Mouse (Mus musculus): ENCODE results near the gene Tbcd.
"Not testable (repeated sequence)": the region's sequence is repeated elsewhere in the genome, so short reads cannot be mapped to it uniquely, and the experiment has no call there.

The Tbcd gene

DNA sequence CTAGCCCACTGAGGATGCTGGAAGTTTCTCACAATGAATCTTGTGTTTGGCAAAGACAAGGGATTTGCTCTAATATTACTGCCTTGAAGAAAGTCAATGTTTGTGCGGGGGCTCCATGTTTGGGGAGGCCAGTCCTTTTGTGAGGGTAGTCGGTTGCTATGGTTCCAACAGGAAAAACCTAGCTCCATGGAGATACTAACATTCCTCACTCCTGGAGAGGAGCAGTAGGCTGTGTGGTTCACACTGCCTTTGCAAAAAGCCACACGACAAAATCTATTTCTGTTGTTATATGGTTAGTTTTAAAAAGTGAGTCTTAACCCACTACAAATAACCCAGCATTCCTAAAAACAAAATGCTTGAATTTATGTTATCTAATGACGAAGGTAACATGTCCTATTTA lies 201.9 kb downstream of the Tbcd start:
- ATAC-seq (ENCODE audit: low TSS enrichment), result peak; percentile 60

DNA sequence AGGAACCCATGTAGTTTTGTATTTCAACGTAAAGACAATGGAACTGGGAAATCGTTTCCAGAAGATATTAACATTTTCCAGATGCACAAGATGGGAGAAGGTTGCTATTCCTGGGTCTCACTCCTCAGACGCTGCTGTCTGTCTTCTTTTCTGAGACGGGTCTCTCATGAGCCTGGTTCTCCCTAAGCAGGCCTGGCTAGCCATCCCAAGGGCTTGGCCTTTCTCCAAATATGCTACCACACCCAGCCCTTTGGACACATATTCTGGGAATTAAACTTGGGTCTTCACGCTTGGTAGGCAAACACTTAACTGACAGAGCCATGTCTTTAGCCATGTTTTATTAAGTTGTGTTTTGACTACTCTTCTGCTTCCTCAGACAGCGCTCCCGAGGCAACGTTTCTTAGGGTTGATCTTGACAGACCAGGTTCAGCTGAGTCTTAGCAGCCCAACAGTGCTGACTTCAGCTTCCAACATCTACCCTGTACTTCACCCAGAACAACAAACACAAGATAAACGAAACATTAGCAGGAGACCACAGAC lies 202.7 kb downstream of the Tbcd start:
- ATAC-seq (ENCODE audit: low TSS enrichment), result no peak

DNA sequence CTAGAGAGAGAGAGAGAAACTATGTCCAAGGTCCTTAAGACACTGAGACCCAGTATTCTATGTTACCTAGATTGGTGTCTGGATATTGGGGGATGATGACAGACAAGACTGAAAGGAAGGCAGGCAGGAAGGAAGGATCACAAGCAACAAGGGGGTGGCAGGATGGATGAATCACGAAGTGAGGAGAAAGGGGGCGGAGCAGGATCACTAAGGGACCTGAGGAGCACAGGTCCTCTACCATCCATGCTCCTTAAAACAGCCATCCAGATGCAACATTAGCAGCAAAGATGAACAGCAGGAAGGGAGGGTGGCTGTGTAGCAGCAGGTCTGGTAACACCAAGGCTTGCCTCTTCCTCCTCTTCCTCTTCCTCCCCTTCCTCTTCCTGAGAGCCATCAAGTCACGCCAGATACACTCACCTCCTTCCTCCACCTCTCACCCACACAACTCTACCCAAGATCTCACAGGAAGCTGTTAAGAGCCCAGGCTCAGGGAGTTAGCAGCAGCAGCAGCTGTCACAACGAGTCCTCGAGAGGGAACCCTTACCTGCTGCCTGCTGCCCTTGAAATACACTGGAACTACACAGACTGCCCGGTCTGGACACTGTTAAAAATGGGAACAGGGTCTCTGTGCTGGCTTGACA lies 203.5 kb downstream of the Tbcd start:
- no peak for ATAC-seq (ENCODE audit: low TSS enrichment)

DNA sequence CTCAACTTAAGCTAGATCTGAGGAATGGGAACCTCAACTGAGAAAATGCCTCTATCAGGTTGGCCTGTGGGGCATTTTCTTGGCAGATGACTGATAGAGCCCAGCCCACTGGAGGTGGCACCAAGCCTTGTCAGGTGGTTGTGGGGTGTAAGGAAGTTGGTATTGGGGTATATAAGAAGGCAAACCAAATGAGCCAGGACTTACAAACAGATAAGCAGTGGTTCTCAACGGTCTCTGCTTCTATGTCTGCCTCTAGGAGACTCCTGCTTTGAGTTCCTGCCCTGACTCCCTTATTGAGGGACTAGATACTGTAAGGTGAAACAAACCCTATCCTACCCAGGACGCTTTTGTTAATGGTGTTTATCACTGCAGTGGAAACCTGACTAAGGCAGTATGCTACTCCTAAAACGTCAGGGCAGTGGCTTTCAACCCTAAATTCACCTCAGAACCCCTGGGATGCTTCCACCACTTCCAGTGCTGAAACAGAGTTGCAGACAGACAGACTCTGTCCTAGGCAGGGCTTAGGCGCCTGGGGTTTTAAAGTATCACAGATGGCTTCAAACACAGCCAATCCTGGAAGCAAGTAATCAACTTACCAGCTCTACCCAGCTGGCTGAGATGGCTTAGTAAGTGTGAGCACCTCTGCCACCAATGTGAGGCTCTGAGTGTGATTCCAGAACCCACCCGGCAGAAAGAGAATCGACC lies 204.2 kb downstream of the Tbcd start:
- ATAC-seq (ENCODE audit: low TSS enrichment), result no peak

DNA sequence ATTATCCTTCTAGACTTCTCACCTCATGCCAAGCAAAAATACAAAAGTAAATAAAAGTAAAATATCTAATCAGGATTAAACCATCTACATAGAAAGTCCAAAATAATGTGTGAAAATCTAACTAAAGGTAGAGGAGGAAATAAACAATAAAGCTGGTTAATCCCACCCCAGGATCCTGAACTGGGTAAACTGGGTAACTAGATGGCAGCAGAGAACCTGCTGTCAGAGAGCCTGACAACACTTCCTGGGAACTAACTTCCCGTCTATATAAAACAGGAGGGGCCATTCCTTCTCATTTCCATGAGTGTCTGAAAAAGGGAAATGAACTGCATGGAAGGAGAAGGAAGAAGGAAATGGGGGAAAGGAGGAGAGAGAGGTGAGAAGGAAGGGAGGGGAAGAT lies 206.4 kb downstream of the Tbcd start:
- no peak for ATAC-seq (ENCODE audit: low TSS enrichment)

DNA sequence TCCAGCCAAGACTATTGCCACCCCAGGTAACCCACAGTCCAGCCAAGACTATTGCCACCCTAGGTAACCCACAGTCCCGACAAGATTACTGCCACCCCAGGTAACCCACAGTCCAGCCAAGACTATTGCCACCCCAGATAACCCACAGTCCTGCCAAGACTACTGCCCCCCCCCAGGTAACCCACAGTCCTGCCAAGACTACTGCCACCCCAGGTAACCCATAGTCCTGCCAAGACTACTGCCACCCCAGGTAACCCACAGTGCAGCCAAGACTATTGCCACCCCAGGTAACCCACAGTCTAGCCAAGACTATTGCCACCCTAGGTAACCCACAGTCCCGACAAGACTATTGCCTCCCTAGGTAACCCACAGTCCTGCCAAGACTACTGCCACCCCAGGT lies 208.9 kb downstream of the Tbcd start:
- ATAC-seq (ENCODE audit: low TSS enrichment), result not testable (repeated sequence)

DNA sequence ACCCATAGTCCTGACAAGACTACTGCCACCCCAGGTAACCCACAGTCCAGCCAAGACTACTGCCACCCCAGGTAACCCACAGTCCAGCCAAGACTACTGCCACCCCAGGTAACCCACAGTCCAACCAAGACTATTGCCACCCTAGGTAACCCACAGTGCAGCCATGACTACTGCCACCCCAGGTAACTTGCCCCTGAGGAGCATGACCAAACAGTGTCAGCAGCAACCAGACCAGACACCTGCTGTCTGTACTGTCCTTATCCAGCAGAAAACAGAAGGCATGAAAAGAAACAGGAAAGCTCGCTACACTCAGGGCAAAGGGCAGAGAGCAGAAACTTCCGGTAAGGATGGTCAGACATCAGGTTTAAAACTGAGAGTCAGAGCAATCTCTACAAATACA lies 209.4 kb downstream of the Tbcd start:
- ATAC-seq (ENCODE audit: low TSS enrichment), result no peak
